Mouse (Mus musculus) CD4-positive naive resting alpha-beta T cell, adult 76 days (primary cell): ENCODE data around the gene Erich6b. TPM values are rescaled to one million over a fixed set of nuclear protein-coding genes. Genes with fewer than 3 reads are reported as not detected.

Experiments
- total RNA-seq: library from RNA; stranded (reverse); gene quantifications from one replicate; pipeline ENCODE4 v1.2.4, GENCODE M21; 2023

The Erich6b gene
- total RNA-seq = not detected

GRCm38 (mm10) chr14:75642080-75642479, at the start of gene Erich6b:
Gene Erich6b (plus strand): TSS chr14:75642259.

GRCm38 (mm10) chr14:75592978-75593377, 49.1 kb upstream of the Erich6b start, which contains the start of gene Spert:
Gene Spert (minus strand): TSS chr14:75593116.

Other genes with a start within 250 kb of the Erich6b start
- gene Siah3, start 186.3 kb upstream of the Erich6b start, total RNA-seq = 1.7 TPM
- not detected for gene Spert, start 49.1 kb upstream of the Erich6b start, total RNA-seq
- 41.7 TPM for gene Cog3, start 112.3 kb downstream of the Erich6b start, total RNA-seq
- gene Slc25a30, start 144.8 kb downstream of the Erich6b start, total RNA-seq = 45.8 TPM
- gene Tpt1, start 202.8 kb downstream of the Erich6b start, total RNA-seq = 9,051 TPM